Comparison of ENCODE assay signal across 8 mouse cellular contexts in genomic region chr17:33999341-34000149, GRCm38 (mm10). TPM values are rescaled to one million over a fixed set of nuclear protein-coding genes. Genes with fewer than 3 reads are reported as not detected.
A peak's percentile ranks its signal among the peaks of the same experiment; 100 is the strongest.
DNase-seq lines count a peak whose midpoint lies in the region; ATAC-seq lines count a peak whose summit lies in the region.

No protein-coding gene starts in this region.

- H3K4me2 ChIP-seq in heart, embryonic 13.5 days = peak overlapping the region; percentile 99

- WGBS in heart, embryonic 13.5 days = 2% methylated on average over 87 of the region's 87 CpGs
- WGBS in midbrain, embryonic 10.5 days = 2% methylated on average over 87 of the region's 87 CpGs

- no peak overlapping the region for H3K27ac ChIP-seq in heart, embryonic 13.5 days (replicated peaks)
- H3K27ac ChIP-seq in midbrain, embryonic 10.5 days (replicated peaks) = peak overlapping the region; percentile 77

- H3K36me3 ChIP-seq in heart, embryonic 13.5 days = no peaks in the 10 kb centered on the region
- H3K36me3 ChIP-seq in midbrain, embryonic 10.5 days = no peaks in the 10 kb centered on the region

- peak; percentile 19 to 20 for DNase-seq in cerebellum, postnatal 14 days
- no peak for DNase-seq in cerebellum, adult 11 months
- peak; percentile 55 for DNase-seq in adrenal gland, postnatal 14 days
- peak; percentile 37 for DNase-seq in kidney, postnatal 14 days
- DNase-seq in midbrain, embryonic 10.5 days (ENCODE audit: low spot score) = no peak
- DNase-seq in thymus, postnatal 0 days (ENCODE audit: low spot score) = peak; percentile 28
- DNase-seq in right cerebral cortex, postnatal 25 days = no peak

- H3K4me3 ChIP-seq in heart, embryonic 13.5 days = peak overlapping the region; percentile 71
- H3K4me3 ChIP-seq in midbrain, embryonic 10.5 days = peak overlapping the region; percentile 69

- H3K9me3 ChIP-seq in heart, embryonic 13.5 days = no peaks in the 10 kb centered on the region
- no peaks in the 10 kb centered on the region for H3K9me3 ChIP-seq in midbrain, embryonic 10.5 days (replicated peaks)

- peak overlapping the region; percentile 78 for H3K9ac ChIP-seq in heart, embryonic 13.5 days

- H3K4me1 ChIP-seq in heart, embryonic 13.5 days = peaks cover 10% of the 10 kb centered on the region
- H3K4me1 ChIP-seq in midbrain, embryonic 10.5 days = peaks cover 19% of the 10 kb centered on the region

- H3K27me3 ChIP-seq in heart, embryonic 13.5 days (replicated peaks) = peaks cover 68% of the 10 kb centered on the region
- H3K27me3 ChIP-seq in midbrain, embryonic 10.5 days (ENCODE audit: low read depth, poor library complexity, severe bottlenecking) = peaks cover 54% of the 10 kb centered on the region

- ATAC-seq in heart, embryonic 13.5 days (ENCODE audit: extremely low read depth, insufficient number of reproducible peaks, low FRiP score, low TSS enrichment) = no peak

RNA-seq across cellular contexts. Expression of gene H2-K1, which starts 0.6 kb away (rescaled TPM):
- total RNA-seq in adrenal gland, postnatal 14 days (2021) = 212 and 322 TPM in 2 replicates
- 23.4 and 32.0 TPM in 2 replicates for polyA plus RNA-seq in heart, embryonic 13.5 days (2015; fragmentation: Nextera tagmentation; extraction: Ambion mirVana)
- polyA plus RNA-seq in midbrain, embryonic 10.5 days (2016; fragmentation: Nextera tagmentation; extraction: Ambion mirVana) = 45.7 and 50.3 TPM in 2 replicates
- 528 and 569 TPM in 2 replicates for polyA plus RNA-seq in thymus, postnatal 0 days (2015; fragmentation: Nextera tagmentation; extraction: Ambion mirVana)

RNA-seq across cellular contexts. Expression of gene Ring1, which starts 24.9 kb away (rescaled TPM):
- 36.6 and 42.5 TPM in 2 replicates for total RNA-seq in adrenal gland, postnatal 14 days (2021)
- 10.4 and 14.9 TPM in 2 replicates for polyA plus RNA-seq in heart, embryonic 13.5 days (2015; fragmentation: Nextera tagmentation; extraction: Ambion mirVana)
- 13.8 and 15.3 TPM in 2 replicates for polyA plus RNA-seq in midbrain, embryonic 10.5 days (2016; fragmentation: Nextera tagmentation; extraction: Ambion mirVana)
- polyA plus RNA-seq in thymus, postnatal 0 days (2015; fragmentation: Nextera tagmentation; extraction: Ambion mirVana) = 14.5 and 20.9 TPM in 2 replicates

RNA-seq across cellular contexts. Expression of gene H2-Ke6, which starts 28.3 kb away (rescaled TPM):
- total RNA-seq in adrenal gland, postnatal 14 days (2021) = 207 and 212 TPM in 2 replicates
- polyA plus RNA-seq in heart, embryonic 13.5 days (2015; fragmentation: Nextera tagmentation; extraction: Ambion mirVana) = 37.7 and 45.6 TPM in 2 replicates
- polyA plus RNA-seq in midbrain, embryonic 10.5 days (2016; fragmentation: Nextera tagmentation; extraction: Ambion mirVana) = 120 and 128 TPM in 2 replicates
- 77.4 and 82.2 TPM in 2 replicates for polyA plus RNA-seq in thymus, postnatal 0 days (2015; fragmentation: Nextera tagmentation; extraction: Ambion mirVana)

RNA-seq across cellular contexts. Expression of gene Slc39a7, which starts 31.9 kb away (rescaled TPM):
- 127 and 161 TPM in 2 replicates for total RNA-seq in adrenal gland, postnatal 14 days (2021)
- 128 and 130 TPM in 2 replicates for polyA plus RNA-seq in heart, embryonic 13.5 days (2015; fragmentation: Nextera tagmentation; extraction: Ambion mirVana)
- 221 and 227 TPM in 2 replicates for polyA plus RNA-seq in midbrain, embryonic 10.5 days (2016; fragmentation: Nextera tagmentation; extraction: Ambion mirVana)
- polyA plus RNA-seq in thymus, postnatal 0 days (2015; fragmentation: Nextera tagmentation; extraction: Ambion mirVana) = 90.5 and 96.5 TPM in 2 replicates

RNA-seq across cellular contexts. Expression of gene Rxrb, which starts 32.1 kb away (rescaled TPM):
- total RNA-seq in adrenal gland, postnatal 14 days (2021) = 54.5 and 66.6 TPM in 2 replicates
- polyA plus RNA-seq in heart, embryonic 13.5 days (2015; fragmentation: Nextera tagmentation; extraction: Ambion mirVana) = 28.5 and 32.4 TPM in 2 replicates
- polyA plus RNA-seq in midbrain, embryonic 10.5 days (2016; fragmentation: Nextera tagmentation; extraction: Ambion mirVana) = 54.0 and 56.9 TPM in 2 replicates
- 47.1 and 48.9 TPM in 2 replicates for polyA plus RNA-seq in thymus, postnatal 0 days (2015; fragmentation: Nextera tagmentation; extraction: Ambion mirVana)

Comparison
In these comparisons a context has a peak if more than half of its experiments do, and no peak if none do; other contexts are left out.
1. DNase-seq: peak in cerebellum, postnatal 14 days (2 of 2), adrenal gland, postnatal 14 days (single experiment), kidney, postnatal 14 days (single experiment) and thymus, postnatal 0 days (single experiment); none in cerebellum, adult 11 months (single experiment), midbrain, embryonic 10.5 days (single experiment) and right cerebral cortex, postnatal 25 days (single experiment).
2. RNA of gene H2-K1, which starts 0.6 kb away (polyA plus RNA-seq): 528 to 569 TPM in thymus, postnatal 0 days; 45.7 to 50.3 TPM in midbrain, embryonic 10.5 days and 23.4 to 32.0 TPM in heart, embryonic 13.5 days; every median in the first group is over 10 times any median in the second.